Mouse (Mus musculus) hindbrain, postnatal 0 days (tissue): ENCODE results near the gene Fkbp1b. TPM values are rescaled to one million over a fixed set of nuclear protein-coding genes. Genes with fewer than 3 reads are reported as not detected.
"Not testable (repeated sequence)": the region's sequence is repeated elsewhere in the genome, so short reads cannot be mapped to it uniquely, and the experiment has no call there.

Experiments
- ATAC-seq: fragments of 200-750 bp; cut with Nextera tagmentation; 2 replicates; pipeline ENCODE4 v1.8.0; 2017; ENCODE audit warnings: mild to moderate bottlenecking, moderate TSS enrichment, moderate library complexity
- DNase-seq: peaks from one replicate; pipeline ENCODE4 v3.0.0-alpha.2; 2015; ENCODE audit warnings: low spot score
- H3K27ac ChIP-seq: fragments of 300-500 bp; sonication (generic); 2 replicates; pipeline ENCODE4 v1.5.1; 2014; ENCODE audit warnings: mild to moderate bottlenecking
- H3K27me3 ChIP-seq: fragments of 300-500 bp; sonication (generic); 2 replicates; pipeline ENCODE4 v1.6.1; 2014; ENCODE audit warnings: low read length, mixed read lengths; ENCODE audit not compliant: insufficient read depth
- H3K36me3 ChIP-seq: fragments of 300-500 bp; sonication (generic); 2 replicates; pipeline ENCODE4 v1.6.1; 2014; ENCODE audit warnings: low read length, mixed read lengths; ENCODE audit not compliant: insufficient read depth
- H3K4me1 ChIP-seq: fragments of 300-500 bp; sonication (generic); 2 replicates; pipeline ENCODE4 v1.6.1; 2014; ENCODE audit warnings: antibody characterized with exemption, low read length, mixed read lengths; ENCODE audit not compliant: insufficient read depth
- H3K4me2 ChIP-seq: fragments of 300-500 bp; sonication (generic); 2 replicates; pipeline ENCODE4 v1.6.1; 2014; ENCODE audit warnings: low read depth, mild to moderate bottlenecking, low read length, moderate library complexity, mixed read lengths
- H3K4me3 ChIP-seq: fragments of 300-500 bp; sonication (generic); 2 replicates; pipeline ENCODE4 v1.5.1; 2014; ENCODE audit warnings: low read length
- H3K9ac ChIP-seq: fragments of 300-500 bp; sonication (generic); replicated peaks from 2 replicates; pipeline ENCODE4 v1.6.1; 2014; ENCODE audit warnings: mild to moderate bottlenecking, low read length, moderate library complexity, mixed read lengths
- H3K9me3 ChIP-seq: fragments of 300-500 bp; sonication (generic); 2 replicates; pipeline ENCODE4 v1.6.1; 2016; ENCODE audit warnings: low read length, mixed read lengths
- CTCF ChIP-seq: IDR thresholded peaks from 2 replicates; pipeline ENCODE4 v1.5.1; 2016; ENCODE audit warnings: antibody characterized with exemption, control low read depth, low read depth
- WGBS: fragments of 180-500 bp; shearing (Covaris S2); extraction: QIAGEN DNeasy Blood & Tissue Kit; methylation state at CpG from one replicate; pipeline ENCODE4 v1.1.7; 2014; 5-methylcytosine and 5-hydroxymethylcytosine counted together
- polyA plus RNA-seq: library from polyadenylated mRNA; unstranded; fragments of >200 nt; fragmentation: Nextera tagmentation; extraction: Ambion mirVana; gene quantifications from 2 replicates; pipeline ENCODE4 v1.2.1, GENCODE M21; 2015
- total RNA-seq: library from RNA; depleted of rRNA; stranded (reverse); fragments of >200 nt; gene quantifications from 2 replicates; pipeline ENCODE4 v1.2.3, GENCODE M21; 2014; rRNA removed

Gene Fkbp1b
- 73.2 and 77.4 TPM in 2 replicates for total RNA-seq
- polyA plus RNA-seq: 101 and 103 TPM in 2 replicates

- Histone ChIP-seq H3K9me3 (no peaks in the 10 kb centered on the region), H3K4me2 (peak within 1 kb of the TSS; percentile 95), H3K27ac (peak within 1 kb of the TSS; percentile 26; the same call in 1 of the 2 replicates), H3K36me3 (peaks cover 6% of the 10 kb centered on the region; the same call in 1 of the 2 replicates), H3K27me3 (no peaks in the 10 kb centered on the region), H3K9ac (peak within 1 kb of the TSS; percentile 78), H3K4me3 (peak within 1 kb of the TSS; percentile 87), H3K4me1 (peaks cover 3% of the 10 kb centered on the region; the same call in 1 of the 2 replicates)
- DNase-seq (peak; percentile 60), ATAC-seq (peak; percentile 67)
- no peak for TF ChIP-seq CTCF
- under 1% methylated on average over 37 of the region's 37 CpGs for WGBS
Measured at GRCm38 (mm10) chr12:4841392-4841887, at the start of gene Fkbp1b. TSS of gene Fkbp1b (minus strand) at chr12:4841591.

DNA sequence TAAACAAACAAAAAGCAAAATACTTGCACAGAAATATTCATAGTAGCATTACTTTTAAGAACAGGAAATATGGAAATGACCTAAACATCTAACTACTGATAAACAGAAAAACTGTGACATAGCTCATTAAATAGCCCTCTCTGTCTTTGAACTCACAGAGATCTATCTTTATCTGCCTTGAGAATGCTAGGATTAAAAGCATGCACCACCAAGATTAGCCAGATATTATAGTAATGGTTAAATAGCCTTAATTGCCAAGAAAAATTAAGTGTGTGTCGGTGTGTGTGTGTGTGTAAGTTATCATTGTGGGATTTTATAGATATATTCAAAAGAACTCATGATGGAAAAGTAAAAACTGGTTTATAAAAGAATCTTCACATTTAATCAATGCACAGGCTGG, 48.5 kb upstream of the Fkbp1b start:
- H3K4me3 ChIP-seq: no peak overlapping the region
- 100% methylated on average over 1 of the region's 1 CpGs for WGBS
- no peaks in the 10 kb centered on the region for H3K27me3 ChIP-seq
- ATAC-seq (no peak), DNase-seq (no peak)
- H3K9ac ChIP-seq: no peak overlapping the region
- TF ChIP-seq CTCF: no peak
- no peak overlapping the region for H3K27ac ChIP-seq
- H3K4me2 ChIP-seq: no peak overlapping the region
- H3K9me3 ChIP-seq: no peaks in the 10 kb centered on the region
- 0 out of 2 replicates have a peak, but pooled peaks cover 3% of the 10 kb centered on the region for H3K36me3 ChIP-seq
- no peaks in the 10 kb centered on the region for H3K4me1 ChIP-seq

GRCm38 (mm10) chr12:4889251-4889650, 47.9 kb upstream of the Fkbp1b start:
- ATAC-seq: no peak

DNA sequence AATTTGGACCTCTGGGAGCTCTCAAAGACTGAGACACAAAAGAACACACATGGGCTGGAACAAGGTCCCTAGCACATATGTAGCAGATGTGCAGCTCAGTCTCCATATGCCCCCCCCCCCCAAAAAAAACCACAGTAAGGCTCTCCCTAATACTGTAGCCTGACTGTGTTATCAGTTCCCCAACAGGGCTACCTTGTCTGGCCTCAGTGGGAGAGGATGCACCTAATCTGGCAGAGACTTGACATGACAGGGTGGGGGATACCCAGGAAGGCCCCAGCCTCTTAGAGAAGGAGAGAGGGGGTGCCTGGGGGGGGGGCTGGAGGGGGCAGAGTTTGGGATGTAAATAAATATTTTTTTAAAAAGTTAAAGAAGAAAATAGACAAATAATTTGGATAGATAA, 47.3 kb upstream of the Fkbp1b start:
- no peak for DNase-seq
- Histone ChIP-seq H3K4me3 (no peak overlapping the region), H3K9me3 (no peaks in the 10 kb centered on the region), H3K4me2 (no peak overlapping the region), H3K27ac (no peak overlapping the region), H3K27me3 (no peaks in the 10 kb centered on the region), H3K36me3 (0 out of 2 replicates have a peak, but pooled peaks cover 3% of the 10 kb centered on the region), H3K4me1 (no peaks in the 10 kb centered on the region), H3K9ac (no peak overlapping the region)
- no peak for ATAC-seq
- TF ChIP-seq CTCF: no peak

More at GRCm38 (mm10) chr12:4889251-4889650, 47.9 kb upstream of the Fkbp1b start:
- H3K4me2 ChIP-seq: no peak overlapping the region
- no peak overlapping the region for H3K27ac ChIP-seq
- no peak for TF ChIP-seq CTCF
- no peaks in the 10 kb centered on the region for H3K9me3 ChIP-seq
- 96% methylated on average over 2 of the region's 2 CpGs for WGBS
- no peaks in the 10 kb centered on the region for H3K4me1 ChIP-seq
- H3K36me3 ChIP-seq: 0 out of 2 replicates have a peak, but pooled peaks cover 3% of the 10 kb centered on the region
- DNase-seq: no peak
- no peak overlapping the region for H3K4me3 ChIP-seq
- no peaks in the 10 kb centered on the region for H3K27me3 ChIP-seq
- H3K9ac ChIP-seq: no peak overlapping the region

- 92% methylated on average over 4 of the region's 4 CpGs for WGBS
- ATAC-seq, H3K9ac ChIP-seq, H3K27me3 ChIP-seq, H3K4me1 ChIP-seq, H3K4me2 ChIP-seq, H3K9me3 ChIP-seq, H3K4me3 ChIP-seq, H3K27ac ChIP-seq, DNase-seq: not testable (repeated sequence)
- peaks cover 13% of the 10 kb centered on the region for H3K36me3 ChIP-seq
Measured at GRCm38 (mm10) chr12:4886581-4886980, 45.2 kb upstream of the Fkbp1b start.

DNA sequence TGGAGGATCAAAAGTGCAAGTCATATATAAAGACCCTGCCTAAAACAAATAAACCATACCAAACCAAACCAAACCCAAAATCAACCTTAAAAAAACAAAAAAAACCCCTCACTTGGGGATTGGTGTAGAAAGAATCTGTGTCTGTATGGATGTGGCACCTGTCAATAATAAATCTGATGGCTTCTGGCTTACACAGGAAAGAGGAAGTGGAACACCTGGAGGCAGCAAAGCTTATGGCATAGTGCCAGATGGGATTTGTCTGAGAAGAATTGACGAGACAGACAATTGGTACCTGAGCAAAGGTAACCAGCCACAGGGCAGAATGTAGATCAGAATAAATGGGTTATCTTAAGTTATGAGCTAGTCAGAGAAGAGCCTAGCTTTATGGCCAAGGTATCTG, 43.7 kb upstream of the Fkbp1b start:
- no peak for DNase-seq
- no peak overlapping the region for H3K4me3 ChIP-seq
- H3K4me2 ChIP-seq: no peak overlapping the region
- peaks cover 13% of the 10 kb centered on the region for H3K36me3 ChIP-seq
- H3K27me3 ChIP-seq: no peaks in the 10 kb centered on the region
- H3K4me1 ChIP-seq: no peaks in the 10 kb centered on the region
- H3K9me3 ChIP-seq: no peaks in the 10 kb centered on the region
- no peak for ATAC-seq
- TF ChIP-seq CTCF: no peak
- no peak overlapping the region for H3K27ac ChIP-seq
- no peak overlapping the region for H3K9ac ChIP-seq
- WGBS: 64% methylated on average over 1 of the region's 1 CpGs

- TF ChIP-seq CTCF: no peak
- no peak overlapping the region for H3K27ac ChIP-seq
- no peaks in the 10 kb centered on the region for H3K27me3 ChIP-seq
- no peaks in the 10 kb centered on the region for H3K9me3 ChIP-seq
- H3K4me1 ChIP-seq: no peaks in the 10 kb centered on the region
- H3K36me3 ChIP-seq: peaks cover 13% of the 10 kb centered on the region
- ATAC-seq (no peak), DNase-seq (no peak)
- no peak overlapping the region for H3K9ac ChIP-seq
- WGBS: 88% methylated on average over 2 of the region's 2 CpGs
- no peak overlapping the region for H3K4me3 ChIP-seq
- no peak overlapping the region for H3K4me2 ChIP-seq
Measured at GRCm38 (mm10) chr12:4882086-4882485, 40.7 kb upstream of the Fkbp1b start.
